Mouse (Mus musculus): Measurements from ENCODE around the gene Rpl21. TPM values are rescaled to one million over a fixed set of nuclear protein-coding genes. Genes with fewer than 3 reads are reported as not detected.
A peak's percentile ranks its signal among the peaks of the same experiment; 100 is the strongest.

Rpl21 gene
- polyA plus RNA-seq, 1 experiment from 2014 or later = 375 TPM

GRCm38 (mm10) chr5:146833673-146834201, 1.0 kb downstream of the Rpl21 start:
- ATAC-seq (ENCODE audit: insufficient number of reproducible peaks, low FRiP score) = no peak
- 16% methylated on average over 8 of the region's 8 CpGs for WGBS
- Histone ChIP-seq H3K27me3 (replicated peaks) (no peaks in the 10 kb centered on the region), H3K9ac (peak overlapping the region; percentile 95), H3K9me3 (replicated peaks) (no peaks in the 10 kb centered on the region), H3K36me3 (peaks cover 47% of the 10 kb centered on the region), H3K27ac (ENCODE audit: poor library complexity, severe bottlenecking) (peak overlapping the region; percentile 84), H3K4me1 (replicated peaks) (peaks cover 16% of the 10 kb centered on the region), H3K4me3 (peak overlapping the region; percentile 84), H3K4me2 (peak overlapping the region; percentile 88)

GRCm38 (mm10) chr5:146834959-146835358, 2.3 kb downstream of the Rpl21 start:
- no peak overlapping the region for H3K27ac ChIP-seq (ENCODE audit: poor library complexity, severe bottlenecking)

GRCm38 (mm10) chr5:146837967-146838720, 5.5 kb downstream of the Rpl21 start:
- Histone ChIP-seq H3K27me3 (replicated peaks) (no peaks in the 10 kb centered on the region), H3K9ac (no peak overlapping the region), H3K36me3 (peaks cover 51% of the 10 kb centered on the region), H3K27ac (ENCODE audit: poor library complexity, severe bottlenecking) (no peak overlapping the region), H3K4me3 (no peak overlapping the region), H3K4me2 (no peak overlapping the region), H3K4me1 (replicated peaks) (peaks cover 11% of the 10 kb centered on the region), H3K9me3 (replicated peaks) (no peaks in the 10 kb centered on the region)
- WGBS = 62% methylated on average over 7 of the region's 7 CpGs
- ATAC-seq (ENCODE audit: insufficient number of reproducible peaks, low FRiP score) = no peak

More at GRCm38 (mm10) chr5:146834959-146835358, 2.3 kb downstream of the Rpl21 start:
- 81% methylated on average over 8 of the region's 8 CpGs for WGBS
- no peak overlapping the region for H3K4me3 ChIP-seq
- H3K4me1 ChIP-seq (replicated peaks) = peaks cover 16% of the 10 kb centered on the region
- H3K9ac ChIP-seq = no peak overlapping the region
- ATAC-seq (ENCODE audit: insufficient number of reproducible peaks, low FRiP score) = no peak
- no peak overlapping the region for H3K4me2 ChIP-seq
- H3K9me3 ChIP-seq (replicated peaks) = no peaks in the 10 kb centered on the region
- H3K27me3 ChIP-seq (replicated peaks) = no peaks in the 10 kb centered on the region
- H3K36me3 ChIP-seq = peaks cover 51% of the 10 kb centered on the region

- Histone ChIP-seq H3K27me3 (replicated peaks) (no peaks in the 10 kb centered on the region), H3K4me3 (no peak overlapping the region), H3K27ac (ENCODE audit: poor library complexity, severe bottlenecking) (no peak overlapping the region), H3K4me1 (replicated peaks) (peaks cover 8% of the 10 kb centered on the region), H3K4me2 (no peak overlapping the region), H3K36me3 (peaks cover 51% of the 10 kb centered on the region), H3K9ac (no peak overlapping the region), H3K9me3 (replicated peaks) (no peaks in the 10 kb centered on the region)
- ATAC-seq (ENCODE audit: insufficient number of reproducible peaks, low FRiP score) = no peak
- 43% methylated on average over 12 of the region's 12 CpGs for WGBS
Measured at GRCm38 (mm10) chr5:146838836-146839648, 6.4 kb downstream of the Rpl21 start.

- 52% methylated on average over 5 of the region's 5 CpGs for WGBS
- Histone ChIP-seq H3K9ac (no peak overlapping the region), H3K9me3 (replicated peaks) (no peaks in the 10 kb centered on the region), H3K27me3 (replicated peaks) (no peaks in the 10 kb centered on the region), H3K4me3 (no peak overlapping the region), H3K4me1 (replicated peaks) (peaks cover 6% of the 10 kb centered on the region; the same call in 1 of the 2 replicates), H3K27ac (ENCODE audit: poor library complexity, severe bottlenecking) (no peak overlapping the region), H3K4me2 (no peak overlapping the region), H3K36me3 (peaks cover 44% of the 10 kb centered on the region)
- no peak for ATAC-seq (ENCODE audit: insufficient number of reproducible peaks, low FRiP score)
Measured at GRCm38 (mm10) chr5:146839760-146840159, 7.1 kb downstream of the Rpl21 start.

GRCm38 (mm10) chr5:146840422-146840821, 7.7 kb downstream of the Rpl21 start:
- no peak overlapping the region for H3K9ac ChIP-seq
- no peak overlapping the region for H3K27ac ChIP-seq (ENCODE audit: poor library complexity, severe bottlenecking)
- no peaks in the 10 kb centered on the region for H3K27me3 ChIP-seq (replicated peaks)
- H3K4me1 ChIP-seq (replicated peaks) = peaks cover 11% of the 10 kb centered on the region; the same call in 1 of the 2 replicates
- no peak overlapping the region for H3K4me2 ChIP-seq
- no peaks in the 10 kb centered on the region for H3K9me3 ChIP-seq (replicated peaks)
- no peak overlapping the region for H3K4me3 ChIP-seq
- peaks cover 37% of the 10 kb centered on the region for H3K36me3 ChIP-seq
- ATAC-seq (ENCODE audit: insufficient number of reproducible peaks, low FRiP score) = no peak
- WGBS = 66% methylated on average over 4 of the region's 4 CpGs

- Histone ChIP-seq H3K9ac (no peak overlapping the region), H3K27me3 (replicated peaks) (no peaks in the 10 kb centered on the region), H3K36me3 (peaks cover 28% of the 10 kb centered on the region), H3K4me3 (no peak overlapping the region), H3K4me1 (replicated peaks) (peaks cover 19% of the 10 kb centered on the region; the same call in 1 of the 2 replicates), H3K9me3 (replicated peaks) (no peaks in the 10 kb centered on the region), H3K27ac (ENCODE audit: poor library complexity, severe bottlenecking) (no peak overlapping the region), H3K4me2 (no peak overlapping the region)
- no peak for ATAC-seq (ENCODE audit: insufficient number of reproducible peaks, low FRiP score)
- WGBS = 84% methylated on average over 5 of the region's 5 CpGs
Measured at GRCm38 (mm10) chr5:146841301-146841700, 8.6 kb downstream of the Rpl21 start.

- no peak overlapping the region for H3K4me3 ChIP-seq
- no peak overlapping the region for H3K4me2 ChIP-seq
- H3K9ac ChIP-seq = no peak overlapping the region
- 90% methylated on average over 4 of the region's 4 CpGs for WGBS
- no peaks in the 10 kb centered on the region for H3K27me3 ChIP-seq (replicated peaks)
- no peak for ATAC-seq (ENCODE audit: insufficient number of reproducible peaks, low FRiP score)
- no peaks in the 10 kb centered on the region for H3K9me3 ChIP-seq (replicated peaks)
- peaks cover 21% of the 10 kb centered on the region for H3K36me3 ChIP-seq
- H3K4me1 ChIP-seq (replicated peaks) = peaks cover 19% of the 10 kb centered on the region
- H3K27ac ChIP-seq (ENCODE audit: poor library complexity, severe bottlenecking) = no peak overlapping the region
Measured at GRCm38 (mm10) chr5:146841996-146842395, 9.3 kb downstream of the Rpl21 start.

GRCm38 (mm10) chr5:146844301-146844941, 11.7 kb downstream of the Rpl21 start:
- H3K27ac ChIP-seq (ENCODE audit: poor library complexity, severe bottlenecking) = peak overlapping the region; percentile 48; the same call in 1 of the 2 replicates
- peaks cover 19% of the 10 kb centered on the region for H3K4me1 ChIP-seq (replicated peaks)
- no peaks in the 10 kb centered on the region for H3K9me3 ChIP-seq (replicated peaks)
- ATAC-seq (ENCODE audit: insufficient number of reproducible peaks, low FRiP score) = peak; percentile 20; the same call in 1 of the 2 replicates
- H3K36me3 ChIP-seq = no peaks in the 10 kb centered on the region
- 15% methylated on average over 6 of the region's 6 CpGs for WGBS
- no peaks in the 10 kb centered on the region for H3K27me3 ChIP-seq (replicated peaks)
- H3K9ac ChIP-seq = peak overlapping the region; percentile 76
- peak overlapping the region; percentile 99 for H3K4me2 ChIP-seq
- peak overlapping the region; percentile 73 for H3K4me3 ChIP-seq

GRCm38 (mm10) chr5:146844945-146845365, 12.3 kb downstream of the Rpl21 start, which contains the start of gene Rasl11a:
Gene Rasl11a, plus strand, starts transcription at chr5:146845071.
- no peaks in the 10 kb centered on the region for H3K27me3 ChIP-seq (replicated peaks)
- H3K4me3 ChIP-seq = peak within 1 kb of the TSS; percentile 73
- ATAC-seq (ENCODE audit: insufficient number of reproducible peaks, low FRiP score) = peak; percentile 85
- no peaks in the 10 kb centered on the region for H3K36me3 ChIP-seq
- no peaks in the 10 kb centered on the region for H3K9me3 ChIP-seq (replicated peaks)
- peak within 1 kb of the TSS; percentile 76 for H3K9ac ChIP-seq
- WGBS = under 1% methylated on average over 40 of the region's 40 CpGs
- H3K4me2 ChIP-seq = peak within 1 kb of the TSS; percentile 99
- H3K4me1 ChIP-seq (replicated peaks) = peaks cover 19% of the 10 kb centered on the region
- H3K27ac ChIP-seq (ENCODE audit: poor library complexity, severe bottlenecking) = peak within 1 kb of the TSS; percentile 48
